In the genomic region with DNA sequence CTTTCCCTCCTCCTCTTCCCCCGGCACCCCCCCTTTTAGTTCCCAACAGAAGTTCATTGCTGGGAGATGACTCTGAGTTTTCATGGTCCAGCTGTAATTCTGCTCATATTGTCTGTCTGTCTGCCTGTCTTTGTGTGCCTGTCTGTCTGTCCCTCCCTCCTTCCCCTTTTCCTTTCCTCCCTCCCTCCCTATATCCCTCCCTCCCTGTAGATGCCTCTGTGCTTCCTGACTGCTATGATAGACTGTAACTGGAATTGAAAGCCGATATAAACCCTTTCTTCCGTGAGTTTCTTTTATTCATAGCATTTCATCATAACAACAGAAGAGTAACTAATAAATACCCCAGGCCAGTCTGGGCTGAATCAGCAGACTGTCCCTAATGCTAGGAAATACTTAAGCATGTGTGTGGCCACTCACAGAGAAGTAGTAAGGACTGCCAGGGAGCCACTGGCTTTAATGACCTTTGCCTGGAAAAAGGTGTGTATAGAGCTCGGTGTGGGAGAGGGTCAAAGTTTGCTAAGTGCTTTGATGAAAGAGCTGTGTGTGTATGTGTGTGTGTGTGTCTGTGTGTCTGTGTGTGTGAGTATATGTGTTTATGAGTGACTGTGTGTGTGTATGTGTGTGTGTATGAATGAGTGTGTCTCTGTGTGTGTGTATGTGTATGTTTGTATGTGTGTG, we compare ENCODE assay signal across 24 mouse cellular contexts.
DNase-seq lines count a peak whose midpoint lies in the region; ATAC-seq and TF ChIP-seq lines count a peak whose summit lies in the region.
"Had no signal": no experiment of that assay in that cellular context is flagged by ENCODE, and none has a peak within 500 bp of the region (broad histone marks: within the 10 kb centered on the region; RNA-seq: fewer than 3 reads in every experiment).

No protein-coding gene starts in this region.

- peaks cover 3% of the 10 kb centered on the region; the same call in 1 of the 2 replicates for H3K4me1 ChIP-seq in intestine, postnatal 0 days (replicated peaks; ENCODE audit: control insufficient read depth, insufficient read depth, low read length)
- peaks cover 6% of the 10 kb centered on the region for H3K4me1 ChIP-seq in liver, embryonic 16.5 days (ENCODE audit: control insufficient read depth, low read depth, low read length)

- peak; percentile 36 to 44 for DNase-seq in kidney, adult 8-10 months
- no peak for DNase-seq in kidney, postnatal 10 days
- no peak for DNase-seq in Patski (ENCODE audit: low read depth, low spot score)
- DNase-seq in cerebellum, adult 18-20 months, result no peak
- DNase-seq: adrenal gland, postnatal 36 days; cerebellum, adult 9-11 months; gastrocnemius, postnatal 36 days; heart, adult 2 months; heart, postnatal 14 days; left cerebral cortex, postnatal 4 days had no signal

- in situ Hi-C loops in Patski (cut with MboI; ENCODE audit: low pct_unique_long_range_greater_than_20kb), result no loop called here

- CTCF ChIA-PET in Patski (lab: Charles Lee), result interaction anchor here (1.1 kb wide), 1 partner anchor 35 kb away, joined by 3 read pairs; no protein-coding TSS in a partner anchor

- H3K27ac ChIP-seq in intestine, postnatal 0 days (ENCODE audit: low read depth, low read length), result no peak overlapping the region
- H3K27ac ChIP-seq in liver, embryonic 16.5 days (ENCODE audit: low read length), result no peak overlapping the region
- H3K27ac ChIP-seq: embryonic facial prominence, embryonic 12.5 days; forebrain, embryonic 12.5 days; heart, adult 2 months; heart, embryonic 13.5 days; hindbrain, embryonic 12.5 days; limb, embryonic 15.5 days; macrophage; neural tube, embryonic 15.5 days had no signal

- no peak for TF ChIP-seq CTCF in Patski (IDR thresholded peaks at IDR 0.05)
- TF ChIP-seq CTCF in intestine, postnatal 0 days (IDR thresholded peaks at IDR 0.05; ENCODE audit: low read depth), result no peak

- no peaks in the 10 kb centered on the region for H3K9me3 ChIP-seq in intestine, postnatal 0 days (ENCODE audit: control insufficient read depth)
- no peaks in the 10 kb centered on the region for H3K9me3 ChIP-seq in liver, embryonic 16.5 days (replicated peaks; ENCODE audit: control insufficient read depth, low read length)
- H3K9me3 ChIP-seq: embryonic facial prominence, embryonic 12.5 days; forebrain, embryonic 12.5 days; heart, embryonic 13.5 days; hindbrain, embryonic 12.5 days; limb, embryonic 15.5 days; neural tube, embryonic 15.5 days had no signal

- POLR2A ChIA-PET in Patski (lab: Charles Lee), result no interaction called here

- no peak overlapping the region for H3K4me3 ChIP-seq in intestine, postnatal 0 days (ENCODE audit: low read depth, low read length)
- no peak overlapping the region for H3K4me3 ChIP-seq in liver, embryonic 16.5 days (ENCODE audit: low read depth, low read length)
- H3K4me3 ChIP-seq: embryonic facial prominence, embryonic 12.5 days; erythroblast, embryonic 14.5 days; forebrain, embryonic 12.5 days; heart, adult 2 months; heart, embryonic 13.5 days; hindbrain, embryonic 12.5 days; limb, embryonic 15.5 days; neural tube, embryonic 15.5 days had no signal

- no peaks in the 10 kb centered on the region for H3K36me3 ChIP-seq in intestine, postnatal 0 days (ENCODE audit: control insufficient read depth, insufficient read depth)
- no peaks in the 10 kb centered on the region for H3K36me3 ChIP-seq in liver, embryonic 16.5 days (ENCODE audit: control insufficient read depth, insufficient read depth)
- H3K36me3 ChIP-seq: embryonic facial prominence, embryonic 12.5 days; forebrain, embryonic 12.5 days; heart, embryonic 13.5 days; hindbrain, embryonic 12.5 days; limb, embryonic 15.5 days; neural tube, embryonic 15.5 days had no signal

- no peak overlapping the region; the same call in 1 of the 2 replicates for H3K4me2 ChIP-seq in intestine, postnatal 0 days (replicated peaks; ENCODE audit: low read depth)
- H3K4me2 ChIP-seq in liver, embryonic 16.5 days (ENCODE audit: low read depth, low read length), result no peak overlapping the region
- H3K4me2 ChIP-seq: embryonic facial prominence, embryonic 12.5 days; forebrain, embryonic 12.5 days; heart, embryonic 13.5 days; hindbrain, embryonic 12.5 days; limb, embryonic 15.5 days; neural tube, embryonic 15.5 days had no signal

- 62% methylated on average over 4 of the region's 4 CpGs for WGBS in intestine, postnatal 0 days
- WGBS in liver, embryonic 16.5 days (ENCODE audit: insufficient replicate concordance), result 80% methylated on average over 4 of the region's 4 CpGs

- peak; percentile 44 for ATAC-seq in Patski
- peak; percentile 91 for ATAC-seq in intestine, postnatal 0 days
- peak; percentile 68 for ATAC-seq in liver, embryonic 16.5 days (ENCODE audit: low read depth)
- no peak for ATAC-seq in monocyte, adult 5-6 weeks (replicated peaks; ENCODE audit: insufficient number of reproducible peaks, low FRiP score, low TSS enrichment, poor library complexity, severe bottlenecking)
- ATAC-seq: CD4-positive, CD25-positive, alpha-beta regulatory T cell, adult 4 months; lung, postnatal 0 days; midbrain, embryonic 16.5 days had no signal

- no peak overlapping the region for H3K9ac ChIP-seq in intestine, postnatal 0 days (ENCODE audit: low read depth, low read length)
- no peak overlapping the region for H3K9ac ChIP-seq in liver, embryonic 16.5 days (ENCODE audit: low read depth, low read length)
- H3K9ac ChIP-seq: embryonic facial prominence, embryonic 12.5 days; forebrain, embryonic 12.5 days; heart, embryonic 13.5 days; hindbrain, embryonic 12.5 days; limb, embryonic 15.5 days; neural tube, embryonic 15.5 days had no signal

- H3K27me3 ChIP-seq in Patski, result no peaks in the 10 kb centered on the region
- H3K27me3 ChIP-seq in intestine, postnatal 0 days (replicated peaks; ENCODE audit: control insufficient read depth, insufficient read depth, low read length), result no peaks in the 10 kb centered on the region
- H3K27me3 ChIP-seq in liver, embryonic 16.5 days (ENCODE audit: control insufficient read depth, insufficient read depth, low read depth, low read length), result no peaks in the 10 kb centered on the region
- H3K27me3 ChIP-seq: embryonic facial prominence, embryonic 12.5 days; forebrain, embryonic 12.5 days; heart, embryonic 13.5 days; hindbrain, embryonic 12.5 days; limb, embryonic 15.5 days; neural tube, embryonic 15.5 days had no signal

Comparison
In these comparisons a context has a peak if more than half of its experiments do, and no peak if none do; other contexts are left out.
1. DNase-seq: peak in kidney, adult 8-10 months (2 of 2); none in kidney, postnatal 10 days (single experiment), Patski (single experiment) and cerebellum, adult 18-20 months (0 of 2).